Mouse (Mus musculus) liver, embryonic 14.5 days (tissue): ENCODE data around the gene Spats2. TPM values are rescaled to one million over a fixed set of nuclear protein-coding genes. Genes with fewer than 3 reads are reported as not detected.
A peak's percentile ranks its signal among the peaks of the same experiment; 100 is the strongest.

Experiments
- ATAC-seq: fragments of 200-750 bp; cut with Nextera tagmentation; 2 replicates; pipeline ENCODE4 v1.8.0; 2017; ENCODE audit warnings: moderate number of reproducible peaks, mild to moderate bottlenecking, moderate library complexity; ENCODE audit not compliant: insufficient read depth
- DNase-seq, 3 experiments: peaks; one replicate each; pipeline ENCODE4 v3.0.0-alpha.2; 2012 to 2013; ENCODE audit warnings: low read depth in 3 of 3, low spot score in 3 of 3
- H3K27ac ChIP-seq: fragments of 300-500 bp; sonication (generic); 2 replicates; pipeline ENCODE4 v1.5.1; 2014; ENCODE audit warnings: moderate library complexity, mild to moderate bottlenecking, control low read depth, inconsistent platforms
- H3K27me3 ChIP-seq: fragments of 300-500 bp; sonication (generic); 2 replicates; pipeline ENCODE4 v1.6.1; 2014; ENCODE audit warnings: mild to moderate bottlenecking, low read length, moderate library complexity; ENCODE audit not compliant: control insufficient read depth, insufficient read depth
- H3K36me3 ChIP-seq: fragments of 300-500 bp; sonication (generic); replicated peaks from 2 replicates; pipeline ENCODE4 v1.6.1; 2014; ENCODE audit warnings: low read depth; ENCODE audit not compliant: control insufficient read depth, insufficient read depth
- H3K4me1 ChIP-seq, 2 experiments: fragments of 200-500 bp in 1 of 2; fragments of 300-500 bp in 1 of 2; sonication (generic) in 1 of 2; replicated peaks; 2 replicates each; pipeline ENCODE4 v1.6.1; 2012 to 2014; ENCODE audit warnings: antibody characterized with exemption in 1 of 2, inconsistent platforms in 1 of 2, low read length in 1 of 2; ENCODE audit not compliant: control insufficient read depth in 2 of 2, insufficient read depth in 2 of 2
- H3K4me2 ChIP-seq: fragments of 300-500 bp; sonication (generic); 2 replicates; pipeline ENCODE4 v1.6.1; 2014; ENCODE audit warnings: low read depth, mild to moderate bottlenecking, control low read depth, moderate library complexity
- H3K4me3 ChIP-seq, 2 experiments: fragments of 200-500 bp in 1 of 2; fragments of 300-500 bp in 1 of 2; sonication (generic) in 1 of 2; 2 replicates each; pipeline ENCODE4 v1.5.1; 2012 to 2014; ENCODE audit warnings: low read depth in 2 of 2, low read length in 2 of 2, mild to moderate bottlenecking in 2 of 2, control low read depth in 1 of 2, inconsistent platforms in 1 of 2, moderate library complexity in 1 of 2; ENCODE audit not compliant: insufficient read depth in 1 of 2
- H3K9ac ChIP-seq: fragments of 300-500 bp; sonication (generic); replicated peaks from 2 replicates; pipeline ENCODE4 v1.6.1; 2014; ENCODE audit warnings: mild to moderate bottlenecking, control low read depth, moderate library complexity
- H3K9me3 ChIP-seq: fragments of 300-500 bp; sonication (generic); 2 replicates; pipeline ENCODE4 v1.6.1; 2016; ENCODE audit warnings: low read length, mixed read lengths; ENCODE audit not compliant: control insufficient read depth
- CTCF ChIP-seq: IDR thresholded peaks from 2 replicates; pipeline ENCODE4 v1.5.1; 2016; ENCODE audit warnings: antibody characterized with exemption, low read depth, control low read depth
- EP300 ChIP-seq: IDR thresholded peaks from 2 replicates; pipeline ENCODE4 v1.6.1; 2016; ENCODE audit warnings: antibody characterized with exemption, low read depth
- WGBS: fragments of 180-500 bp; shearing (Covaris S2); extraction: QIAGEN DNeasy Blood & Tissue Kit; methylation state at CpG from one replicate; pipeline ENCODE4 v1.1.7; 2014; ENCODE audit not compliant: insufficient replicate concordance; 5-methylcytosine and 5-hydroxymethylcytosine counted together
- polyA plus RNA-seq, 2 experiments: library from polyadenylated mRNA; depleted of rRNA in 1 of 2; stranded (reverse) in 1 of 2; unstranded in 1 of 2; fragments of >200 nt; fragmentation: Nextera tagmentation in 1 of 2; extraction: Ambion mirVana in 1 of 2; gene quantifications; 2 replicates each; pipeline versions ENCODE4 v1.2.1 to v1.2.3; 2012 to 2014

The Spats2 gene
- polyA plus RNA-seq, 2 experiments, result 6.7 to 7.7 TPM

DNA sequence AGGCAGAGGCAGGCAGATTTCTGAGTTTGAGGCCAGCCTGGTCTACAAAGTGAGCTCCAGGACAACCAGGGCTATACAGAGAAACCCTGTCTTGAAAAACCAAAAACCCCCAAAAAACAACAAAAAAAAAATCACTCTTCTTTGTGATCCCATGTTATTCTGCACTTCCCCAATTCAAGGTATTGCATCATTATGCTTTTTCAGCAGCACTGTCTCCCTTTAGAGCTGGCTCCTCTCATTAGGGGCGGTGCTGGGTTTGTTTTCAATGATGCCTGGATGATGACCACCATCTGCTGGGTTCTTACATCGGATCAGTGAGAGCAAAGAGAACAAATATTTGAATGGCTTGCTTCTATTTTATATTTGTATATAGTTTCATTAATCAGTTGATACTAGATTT lies 3.1 kb upstream of the Spats2 start:
- ATAC-seq (no peak), DNase-seq (no peak)
- H3K27me3 ChIP-seq, result peaks cover 5% of the 10 kb centered on the region
- no peak overlapping the region for H3K4me3 ChIP-seq
- H3K9ac ChIP-seq, result no peak overlapping the region
- no peaks in the 10 kb centered on the region for H3K36me3 ChIP-seq
- H3K4me1 ChIP-seq, result peaks cover 3 to 4% of the 10 kb centered on the region in 2 experiments; a peak in 2 of 4 replicates
- TF ChIP-seq CTCF, result no peak
- TF ChIP-seq EP300, result no peak
- no peaks in the 10 kb centered on the region for H3K9me3 ChIP-seq
- no peak overlapping the region for H3K27ac ChIP-seq
- 49% methylated on average over 2 of the region's 2 CpGs for WGBS
- no peak overlapping the region for H3K4me2 ChIP-seq

GRCm38 (mm10) chr15:99126081-99126815 lies 532 bp downstream of the Spats2 start:
- ATAC-seq, result peak; percentile 74
- peak overlapping the region; percentile 77 for H3K4me2 ChIP-seq
- H3K4me1 ChIP-seq, result peaks cover 3 to 11% of the 10 kb centered on the region in 2 experiments; a peak in 2 of 4 replicates
- no peaks in the 10 kb centered on the region for H3K36me3 ChIP-seq
- no peak for DNase-seq
- 1% methylated on average over 108 of the region's 115 CpGs for WGBS
- no peaks in the 10 kb centered on the region for H3K9me3 ChIP-seq
- peak overlapping the region; percentile 73 for H3K9ac ChIP-seq
- no peak overlapping the region for H3K27ac ChIP-seq
- TF ChIP-seq EP300 (no peak), CTCF (no peak)
- peaks cover 5% of the 10 kb centered on the region for H3K27me3 ChIP-seq
- peak overlapping the region; percentile 67 to 75 for H3K4me3 ChIP-seq

DNA sequence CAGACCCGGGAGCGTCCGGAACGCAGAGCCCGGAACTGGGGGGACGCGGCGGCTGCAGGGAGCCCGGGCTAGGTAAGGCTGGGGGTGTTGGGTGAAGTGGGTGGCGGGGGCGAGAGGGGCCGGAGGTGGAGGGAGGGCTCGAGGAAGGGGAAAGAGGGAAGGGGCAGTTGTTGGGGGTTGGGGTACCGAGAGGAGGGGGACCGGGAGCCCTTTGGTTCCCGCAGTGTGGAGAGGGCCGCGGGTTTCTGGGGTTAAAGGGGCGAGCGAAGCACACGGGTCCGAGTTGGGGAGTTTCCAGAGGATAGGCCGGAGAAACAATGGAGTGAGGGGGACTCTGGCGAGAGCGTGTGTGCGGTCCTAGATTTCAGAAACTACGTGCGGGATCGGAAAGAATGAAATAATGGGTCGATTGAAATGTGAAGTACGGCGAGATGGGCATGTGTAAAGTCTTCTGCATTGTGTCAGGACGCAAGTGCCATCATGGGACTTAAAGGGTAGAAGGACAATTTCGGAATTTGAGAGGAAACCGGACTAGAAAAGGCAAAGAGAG lies 1.2 kb downstream of the Spats2 start:
- Histone ChIP-seq H3K27me3 (peaks cover 5% of the 10 kb centered on the region), H3K4me1 (peaks cover 3 to 11% of the 10 kb centered on the region in 2 experiments; a peak in 2 of 4 replicates), H3K27ac (no peak overlapping the region), H3K4me3 (peak overlapping the region; percentile 67 to 75), H3K36me3 (no peaks in the 10 kb centered on the region), H3K4me2 (peak overlapping the region; percentile 77), H3K9me3 (no peaks in the 10 kb centered on the region), H3K9ac (peak overlapping the region; percentile 73)
- 1% methylated on average over 35 of the region's 35 CpGs for WGBS
- DNase-seq, result no peak
- ATAC-seq, result no peak
- TF ChIP-seq EP300 (no peak), CTCF (no peak)

DNA sequence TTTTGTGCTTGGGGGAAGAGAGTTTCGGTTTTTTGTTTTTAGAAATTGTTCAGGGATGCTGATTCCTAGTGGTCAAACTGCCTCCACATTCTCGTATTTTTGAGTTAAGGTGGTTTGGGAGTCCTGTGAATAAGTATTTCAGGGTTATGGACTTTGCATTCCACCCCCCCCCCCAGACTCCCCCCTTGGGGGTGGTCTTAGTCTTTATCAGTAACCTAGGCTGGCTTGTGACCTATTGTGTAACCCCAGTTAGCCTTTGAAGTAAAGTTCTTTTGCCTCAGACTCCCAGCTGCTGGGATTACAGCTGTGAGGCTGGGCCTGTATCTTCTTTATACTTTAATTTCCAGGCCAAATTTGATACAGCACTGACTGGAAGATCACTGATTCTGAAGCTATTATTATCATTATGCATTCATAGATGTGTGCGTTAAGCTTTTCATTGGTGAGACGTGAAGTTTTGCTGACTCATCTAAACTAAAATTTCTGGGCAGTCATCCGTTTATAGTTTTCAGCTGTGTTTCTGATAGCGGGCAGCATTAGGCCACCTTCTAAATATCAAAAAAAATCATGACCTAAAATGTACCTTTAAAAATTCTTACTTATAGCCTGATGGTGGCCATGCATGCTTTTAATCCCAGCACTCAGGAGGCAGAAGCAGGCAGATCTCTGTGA lies 2.3 kb downstream of the Spats2 start:
- H3K9ac ChIP-seq, result no peak overlapping the region
- no peak overlapping the region for H3K27ac ChIP-seq
- peak overlapping the region; percentile 77 for H3K4me2 ChIP-seq
- no peaks in the 10 kb centered on the region for H3K9me3 ChIP-seq
- H3K27me3 ChIP-seq, result peaks cover 5% of the 10 kb centered on the region
- 44% methylated on average over 6 of the region's 6 CpGs for WGBS
- peaks cover 3 to 11% of the 10 kb centered on the region in 2 experiments; a peak in 2 of 4 replicates for H3K4me1 ChIP-seq
- no peaks in the 10 kb centered on the region for H3K36me3 ChIP-seq
- DNase-seq (no peak), ATAC-seq (no peak)
- 0 out of 4 replicates have a peak overlapping the region, but pooled peaks of 1 of the 2 experiments have one; percentile 67 for H3K4me3 ChIP-seq
- TF ChIP-seq EP300, result no peak
- TF ChIP-seq CTCF, result no peak

DNA sequence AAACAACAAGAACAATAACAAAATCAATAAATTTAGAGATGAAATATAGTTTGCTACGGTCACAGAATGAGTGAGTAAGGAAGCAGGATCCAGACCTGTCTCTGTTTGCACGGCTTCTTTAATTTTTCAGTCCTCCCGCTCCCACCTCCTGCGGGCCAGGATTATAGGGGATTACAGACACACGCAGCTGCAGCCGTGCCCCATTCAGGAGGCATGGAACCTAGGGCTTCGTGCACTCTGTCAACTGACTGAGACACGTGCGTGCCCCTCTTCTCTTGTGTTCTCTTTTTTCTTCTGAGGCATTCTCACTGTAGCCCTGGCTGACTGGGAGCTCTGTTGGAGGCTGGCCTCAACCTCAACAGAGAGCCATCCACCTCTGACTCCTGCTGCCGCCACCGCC lies 3.7 kb downstream of the Spats2 start:
- no peak overlapping the region for H3K9ac ChIP-seq
- peaks cover 3 to 11% of the 10 kb centered on the region in 2 experiments; a peak in 2 of 4 replicates for H3K4me1 ChIP-seq
- no peak overlapping the region for H3K4me2 ChIP-seq
- DNase-seq, result no peak
- H3K36me3 ChIP-seq, result no peaks in the 10 kb centered on the region
- no peak overlapping the region for H3K27ac ChIP-seq
- WGBS, result 77% methylated on average over 11 of the region's 11 CpGs
- H3K9me3 ChIP-seq, result no peaks in the 10 kb centered on the region
- no peak overlapping the region for H3K4me3 ChIP-seq
- ATAC-seq, result no peak
- H3K27me3 ChIP-seq, result peaks cover 5% of the 10 kb centered on the region
- TF ChIP-seq EP300 (no peak), CTCF (no peak)
